Mouse (Mus musculus) retina, postnatal 1 day (tissue): ENCODE measurements around the gene Vmn2r28.
"Not testable (repeated sequence)": the region's sequence is repeated elsewhere in the genome, so short reads cannot be mapped to it uniquely, and the experiment has no call there.

Experiments used
- DNase-seq: peaks from one replicate; pipeline ENCODE4 v3.0.0-alpha.2; 2012

Gene Vmn2r28

GRCm38 (mm10) chr7:5493856-5494255, at the start of gene Vmn2r28:
Gene Vmn2r28 (minus strand): TSS chr7:5493956.
- not testable (repeated sequence) for DNase-seq

DNA sequence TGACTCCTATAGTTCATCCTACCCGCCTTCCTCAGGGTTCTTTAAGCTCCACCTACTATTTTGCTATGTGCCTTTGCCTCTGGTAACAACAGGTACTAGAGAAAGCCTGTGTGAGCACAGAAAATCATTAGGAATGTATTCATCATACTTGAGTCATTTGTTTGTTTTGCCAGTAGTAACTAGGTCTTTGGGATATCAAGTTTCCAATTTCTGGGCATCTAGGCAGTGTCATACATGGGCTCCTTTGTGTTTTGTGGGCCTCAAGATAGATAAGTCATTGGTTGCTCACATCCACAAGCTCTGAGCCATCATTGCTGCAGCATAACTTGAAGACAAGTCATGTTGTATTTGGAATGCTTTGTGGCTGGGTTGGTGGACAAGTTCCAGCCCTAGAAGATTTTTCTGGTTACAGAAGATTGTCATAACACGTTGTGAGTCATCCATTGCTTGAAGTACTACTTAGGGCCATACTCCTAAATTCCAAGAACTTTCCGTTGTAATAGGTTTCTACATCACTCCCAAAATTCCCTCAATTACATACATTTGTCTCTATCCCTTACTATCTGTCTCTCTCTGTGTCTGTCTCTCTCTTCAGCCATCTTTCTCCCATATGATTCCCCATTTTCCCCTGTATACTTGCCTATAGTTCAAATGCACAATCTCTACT, 47.1 kb upstream of the Vmn2r28 start:
- not testable (repeated sequence) for DNase-seq

DNA sequence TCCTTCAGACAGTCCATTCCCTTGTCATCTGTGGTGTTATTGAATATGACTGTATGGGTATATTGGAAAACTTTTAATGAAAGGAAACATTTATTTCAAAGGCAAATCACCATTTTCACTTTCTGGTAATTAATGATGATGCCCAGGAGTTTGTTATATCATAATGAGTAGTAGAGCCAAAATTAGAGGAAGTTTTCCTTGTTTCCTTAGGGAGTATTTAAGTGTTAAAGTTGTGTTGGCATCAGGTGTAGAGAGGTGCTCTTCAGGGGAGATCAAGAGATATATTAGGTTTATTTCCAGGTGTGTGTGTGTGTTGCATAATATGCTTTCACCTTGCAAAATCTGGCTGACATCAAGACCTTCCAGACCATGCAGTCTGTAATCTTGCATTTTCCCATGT, 37.1 kb downstream of the Vmn2r28 start, which contains the start of gene Vmn1r59:
TSS of gene Vmn1r59 (minus strand) at position 101 of the 400 bp plus-strand sequence.
- no peak for DNase-seq

- DNase-seq = not testable (repeated sequence)
Observed at GRCm38 (mm10) chr7:5454011-5454410, 39.7 kb downstream of the Vmn2r28 start.

DNA sequence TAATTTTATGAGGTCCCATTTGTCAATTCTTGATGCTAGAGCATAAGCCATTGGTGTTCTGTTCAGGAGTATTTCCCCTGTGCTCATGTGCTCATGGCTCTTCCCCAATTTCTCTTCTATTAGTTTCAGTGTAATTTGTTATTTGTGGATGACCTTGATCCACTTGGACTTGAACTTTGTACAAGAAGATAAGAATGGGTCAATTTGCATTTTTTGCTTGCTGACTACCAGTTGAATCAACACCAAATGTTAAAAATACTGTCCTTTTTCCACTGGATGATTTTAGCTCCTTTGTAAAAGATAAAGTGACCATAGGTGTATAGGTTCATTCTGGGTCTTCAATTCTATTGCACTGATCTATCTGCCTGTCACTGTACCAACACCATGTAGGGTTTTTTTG, 45.1 kb downstream of the Vmn2r28 start:
- DNase-seq = no peak
